Mouse (Mus musculus): ENCODE data around the gene Gm11146.

DNA sequence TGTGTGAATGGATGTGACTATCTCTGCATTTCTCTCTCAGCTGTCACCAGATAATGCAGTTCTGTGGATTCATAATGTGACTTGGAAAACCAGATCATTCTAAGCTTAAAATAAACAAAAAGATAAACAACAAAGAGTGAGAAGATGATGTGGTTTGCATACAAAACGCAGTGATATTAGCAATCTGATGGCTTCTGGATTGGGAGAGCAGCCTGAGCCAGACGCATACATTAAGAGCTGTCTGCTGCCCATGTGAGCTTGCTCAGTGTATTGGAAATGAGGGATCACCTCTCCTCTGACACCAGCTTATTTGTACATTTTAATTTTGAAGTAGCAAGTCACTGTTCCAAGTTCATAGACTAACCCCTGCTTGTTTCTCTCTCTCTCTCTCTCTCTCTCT, 46.3 kb upstream of the Gm11146 start:
- no peak for TF ChIP-seq POLR2A (IDR thresholded peaks at IDR 0.05; ENCODE audit: insufficient read depth, low read depth, low read length)
- TF ChIP-seq CTCF (IDR thresholded peaks at IDR 0.05; ENCODE audit: insufficient read depth, low read depth, low read length): no peak

Measured in olfactory bulb, adult 2 months (tissue).